Mouse (Mus musculus) liver, adult 2 months (tissue): Measurements from ENCODE around the gene Qrich2. TPM values are rescaled to one million over a fixed set of nuclear protein-coding genes. Genes with fewer than 3 reads are reported as not detected.

Source experiments
- DNase-seq: peaks from one replicate; pipeline ENCODE4 v3.0.0-alpha.2; 2011; ENCODE audit warnings: low read depth, low spot score; ENCODE audit errors: extremely low read depth
- H3K27ac ChIP-seq: fragments of 200-500 bp; replicated peaks from 2 replicates; pipeline ENCODE4 v1.5.1; 2012; ENCODE audit warnings: low read depth, mild to moderate bottlenecking, control low read depth, inconsistent platforms, low read length; ENCODE audit not compliant: insufficient read depth
- H3K27me3 ChIP-seq: fragments of 200-500 bp; 2 replicates; pipeline ENCODE4 v1.6.1; 2012; ENCODE audit warnings: mild to moderate bottlenecking, moderate library complexity, low read length, inconsistent platforms; ENCODE audit not compliant: control insufficient read depth, insufficient read depth
- H3K36me3 ChIP-seq: fragments of 200-500 bp; 2 replicates; pipeline ENCODE4 v1.6.1; 2012; ENCODE audit warnings: low read length, inconsistent platforms; ENCODE audit not compliant: control insufficient read depth, insufficient read depth
- H3K4me1 ChIP-seq: fragments of 200-500 bp; 2 replicates; pipeline ENCODE4 v1.6.1; 2011; ENCODE audit warnings: low read length; ENCODE audit not compliant: control insufficient read depth, insufficient read depth
- H3K4me3 ChIP-seq: fragments of 200-500 bp; 2 replicates; pipeline ENCODE4 v1.5.1; 2011; ENCODE audit warnings: low read depth, mild to moderate bottlenecking, control low read depth, low read length, moderate library complexity; ENCODE audit not compliant: insufficient read depth
- H3K79me2 ChIP-seq: fragments of 200-500 bp; 2 replicates; pipeline ENCODE4 v1.6.1; 2012; ENCODE audit warnings: inconsistent platforms, mild to moderate bottlenecking, low read length, moderate library complexity; ENCODE audit not compliant: control insufficient read depth, insufficient read depth
- H3K9ac ChIP-seq: fragments of 200-500 bp; 2 replicates; pipeline ENCODE4 v1.6.1; 2012; ENCODE audit warnings: low read depth, mild to moderate bottlenecking, control low read depth, inconsistent platforms, low read length
- CTCF ChIP-seq: fragments of 200-500 bp; IDR thresholded peaks from 2 replicates; pipeline ENCODE4 v1.5.1; 2011; ENCODE audit warnings: low read depth, low read length, control low read depth
- POLR2A ChIP-seq: fragments of 200-500 bp; IDR thresholded peaks from 2 replicates; pipeline ENCODE4 v1.6.1; 2011; ENCODE audit warnings: low read length, control low read depth; ENCODE audit not compliant: insufficient read depth; ENCODE audit errors: extremely low read depth
- WGBS: fragments of 180-500 bp; shearing (Covaris S2); methylation state at CpG from one replicate; pipeline ENCODE4 v1.1.7; 2018; 5-methylcytosine and 5-hydroxymethylcytosine counted together
- polyA plus RNA-seq: library from polyadenylated mRNA; depleted of rRNA; stranded (reverse); fragments of >200 nt; gene quantifications from 2 replicates; pipeline ENCODE4 v1.2.3, GENCODE M21; 2012
- total RNA-seq: library from RNA; depleted of rRNA; stranded (reverse); fragments of >200 nt; gene quantifications from 2 replicates; pipeline ENCODE4 v1.2.3, GENCODE M21; 2014

Gene Qrich2
- total and polyA plus RNA-seq, 2 experiments = 0.11 TPM; not detected in 1

DNA sequence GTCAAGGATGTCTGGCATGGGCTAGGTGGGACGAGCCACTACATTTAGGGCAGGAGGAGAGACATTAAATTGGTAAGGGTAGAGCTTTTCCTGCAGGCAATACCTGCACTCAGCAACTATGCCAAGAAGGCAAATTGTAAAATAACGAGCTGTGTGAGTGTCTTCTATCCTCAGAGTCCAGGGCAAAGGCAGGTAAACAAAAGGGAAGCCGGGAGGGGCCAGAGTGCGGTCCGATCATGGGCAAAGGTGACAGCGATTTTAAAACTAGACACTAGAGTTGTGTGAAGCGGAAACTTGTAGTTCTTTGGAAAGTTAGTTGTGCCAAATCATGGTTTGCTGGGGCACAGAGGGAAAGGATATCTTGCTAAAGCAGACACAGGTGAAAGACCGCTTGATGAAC, 18.2 kb upstream of the Qrich2 start:
- peak overlapping the region; percentile 41; the same call in 1 of the 2 replicates for H3K9ac ChIP-seq
- no peaks in the 10 kb centered on the region for H3K27me3 ChIP-seq
- H3K27ac ChIP-seq = peak overlapping the region; percentile 91
- H3K4me1 ChIP-seq = peaks cover 27% of the 10 kb centered on the region
- H3K4me3 ChIP-seq = no peak overlapping the region
- WGBS = 27% methylated on average over 8 of the region's 8 CpGs
- H3K36me3 ChIP-seq = peaks cover 41% of the 10 kb centered on the region
- peaks cover 27% of the 10 kb centered on the region; the same call in 1 of the 2 replicates for H3K79me2 ChIP-seq
- TF ChIP-seq POLR2A = no peak
- no peak for TF ChIP-seq CTCF
- peak; percentile 94 for DNase-seq

DNA sequence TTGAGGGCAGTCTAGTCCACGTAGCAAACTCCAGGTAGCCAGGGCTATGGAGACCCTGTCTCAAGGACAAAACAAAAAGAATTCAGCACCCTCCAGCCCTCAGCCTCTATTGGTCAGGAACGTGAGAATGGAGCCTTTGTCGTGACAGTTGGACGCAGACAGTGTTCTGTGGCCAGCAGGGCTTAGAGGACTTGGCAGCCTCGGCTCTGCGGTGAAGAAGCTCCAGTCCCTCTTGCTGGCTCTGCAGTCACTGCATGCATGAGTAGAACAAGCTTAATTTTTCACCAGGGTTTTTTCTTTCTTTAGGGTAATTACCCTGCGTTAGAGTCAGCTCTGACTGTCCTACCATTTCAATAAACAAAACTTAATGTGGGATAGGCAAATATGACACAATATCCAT, 15.7 kb upstream of the Qrich2 start:
- H3K36me3 ChIP-seq = peaks cover 57% of the 10 kb centered on the region

DNA sequence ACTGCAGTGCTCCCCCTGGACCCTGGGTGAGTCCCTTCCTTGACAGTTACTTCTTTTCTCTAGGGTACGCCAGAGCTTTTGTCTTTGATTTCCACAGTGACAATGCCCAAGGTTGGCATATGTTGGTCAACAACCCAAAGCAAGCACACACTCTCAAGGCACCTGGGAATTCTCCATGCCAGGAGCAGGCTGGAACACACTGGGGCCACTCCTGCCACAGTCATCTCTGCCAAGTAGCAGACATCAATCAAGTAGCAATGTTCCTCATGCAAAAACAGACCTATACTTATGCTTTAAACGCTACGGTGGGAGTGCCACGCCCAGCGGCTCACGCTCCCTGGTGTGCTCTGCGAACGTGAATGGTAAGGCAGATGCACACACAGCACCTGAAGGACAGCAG, 14.9 kb upstream of the Qrich2 start:
- DNase-seq = no peak
- Histone ChIP-seq H3K36me3 (peaks cover 54% of the 10 kb centered on the region), H3K4me3 (no peak overlapping the region), H3K79me2 (peaks cover 17% of the 10 kb centered on the region; the same call in 1 of the 2 replicates), H3K4me1 (peaks cover 46% of the 10 kb centered on the region), H3K9ac (no peak overlapping the region), H3K27me3 (no peaks in the 10 kb centered on the region), H3K27ac (no peak overlapping the region)
- TF ChIP-seq CTCF (no peak), POLR2A (no peak)
- WGBS = 94% methylated on average over 8 of the region's 8 CpGs

More for the DNA sequence above, 15.7 kb upstream of the Qrich2 start:
- WGBS = 83% methylated on average over 7 of the region's 7 CpGs
- no peak overlapping the region for H3K27ac ChIP-seq
- H3K9ac ChIP-seq = no peak overlapping the region
- peaks cover 42% of the 10 kb centered on the region for H3K4me1 ChIP-seq
- no peak for DNase-seq
- TF ChIP-seq POLR2A (no peak), CTCF (no peak)
- no peaks in the 10 kb centered on the region for H3K27me3 ChIP-seq
- peaks cover 18% of the 10 kb centered on the region; the same call in 1 of the 2 replicates for H3K79me2 ChIP-seq
- H3K4me3 ChIP-seq = no peak overlapping the region

DNA sequence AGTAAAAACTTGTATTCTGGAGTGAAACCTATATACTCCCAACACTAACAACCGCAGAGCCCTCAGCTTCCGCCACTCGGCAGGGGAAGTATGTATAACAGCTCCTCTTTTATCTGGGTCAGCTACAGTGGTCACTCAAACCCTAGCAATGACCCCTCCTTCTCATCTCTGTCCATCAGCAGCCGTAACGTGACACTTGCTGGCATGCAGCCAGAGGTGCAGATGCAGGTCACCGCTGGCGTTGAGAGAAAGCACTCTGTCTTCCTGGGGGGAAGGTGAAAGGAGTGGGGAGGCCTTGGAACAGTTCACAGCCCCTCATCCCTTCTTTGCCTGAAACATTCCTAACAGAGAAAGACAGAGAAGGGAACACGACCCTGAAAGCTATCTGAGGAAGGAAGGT, 13.8 kb upstream of the Qrich2 start:
- H3K27me3 ChIP-seq = no peaks in the 10 kb centered on the region
- no peak overlapping the region for H3K27ac ChIP-seq
- no peak overlapping the region for H3K9ac ChIP-seq
- no peak overlapping the region for H3K4me3 ChIP-seq
- H3K4me1 ChIP-seq = peaks cover 44% of the 10 kb centered on the region
- peaks cover 16% of the 10 kb centered on the region; the same call in 1 of the 2 replicates for H3K79me2 ChIP-seq
- WGBS = 39% methylated on average over 8 of the region's 8 CpGs
- no peak for TF ChIP-seq CTCF
- no peak for TF ChIP-seq POLR2A
- peaks cover 57% of the 10 kb centered on the region for H3K36me3 ChIP-seq
- DNase-seq = no peak

DNA sequence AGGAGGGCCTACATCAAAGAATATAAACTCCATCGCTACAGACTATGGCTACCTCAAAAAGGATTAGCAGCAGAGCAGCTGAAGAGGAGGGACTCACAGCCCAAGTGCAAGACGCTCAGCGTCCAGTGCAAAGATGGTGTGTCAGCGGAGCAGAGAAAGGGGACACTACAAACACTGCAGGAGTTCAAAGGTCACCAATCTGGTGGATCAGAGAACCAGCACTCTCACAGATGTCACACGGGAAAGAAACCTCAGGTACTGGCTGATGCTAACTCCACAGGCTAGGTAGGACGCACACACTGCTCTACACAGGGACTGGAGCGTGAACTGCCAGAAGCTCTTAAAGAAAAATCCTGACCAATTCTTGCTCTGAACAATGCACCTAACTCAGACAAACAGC, 12.9 kb upstream of the Qrich2 start:
- H3K79me2 ChIP-seq = peaks cover 16% of the 10 kb centered on the region; the same call in 1 of the 2 replicates
- H3K27me3 ChIP-seq = no peaks in the 10 kb centered on the region
- no peak overlapping the region for H3K4me3 ChIP-seq
- peaks cover 40% of the 10 kb centered on the region for H3K4me1 ChIP-seq
- 62% methylated on average over 7 of the region's 7 CpGs for WGBS
- H3K27ac ChIP-seq = peak overlapping the region; percentile 18; the same call in 1 of the 2 replicates
- DNase-seq = peak; percentile 51
- peaks cover 57% of the 10 kb centered on the region for H3K36me3 ChIP-seq
- no peak for TF ChIP-seq POLR2A
- no peak for TF ChIP-seq CTCF
- no peak overlapping the region for H3K9ac ChIP-seq

DNA sequence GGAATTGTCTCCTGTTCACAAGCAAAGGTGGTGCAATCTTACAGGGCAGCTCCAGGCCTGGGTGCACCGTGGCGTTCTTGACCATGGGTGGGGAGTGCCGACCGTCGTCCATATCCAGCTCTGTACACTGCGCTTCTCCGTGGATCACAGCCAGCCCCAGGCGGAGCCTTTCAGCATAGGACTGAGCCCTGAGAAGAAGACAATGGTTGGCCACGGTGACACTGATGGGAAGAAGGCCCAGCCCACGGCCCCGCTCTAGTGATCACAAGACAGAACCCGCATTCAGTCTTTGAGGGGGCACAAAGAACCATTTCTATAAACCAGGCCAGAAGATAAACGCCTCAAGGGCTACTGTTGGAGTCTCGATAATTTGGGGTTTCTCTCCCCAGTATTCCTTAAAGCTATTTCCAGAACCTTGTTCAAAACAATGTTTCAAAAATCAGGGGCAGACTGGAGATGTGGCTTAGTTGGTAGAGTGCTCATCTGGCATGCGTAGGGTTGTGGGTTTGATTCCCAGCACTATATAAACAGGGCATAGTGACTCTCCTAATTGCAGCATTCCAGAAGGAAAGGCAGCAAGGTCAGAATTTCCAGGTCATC, 11.2 kb upstream of the Qrich2 start:
- Histone ChIP-seq H3K36me3 (peaks cover 58% of the 10 kb centered on the region), H3K79me2 (peaks cover 11% of the 10 kb centered on the region; the same call in 1 of the 2 replicates), H3K9ac (no peak overlapping the region), H3K4me3 (no peak overlapping the region), H3K27me3 (no peaks in the 10 kb centered on the region), H3K27ac (peak overlapping the region; percentile 81), H3K4me1 (peaks cover 33% of the 10 kb centered on the region)
- no peak for DNase-seq
- TF ChIP-seq CTCF (no peak), POLR2A (no peak)
- 61% methylated on average over 15 of the region's 15 CpGs for WGBS
